Mouse (Mus musculus): ENCODE results near the gene Pi4kb. TPM values are rescaled to one million over a fixed set of nuclear protein-coding genes. Genes with fewer than 3 reads are reported as not detected.

Pi4kb gene
- polyA plus RNA-seq, 1 experiment, result 30.2 TPM

GRCm38 (mm10) chr3:95003273-95003672 is 28.7 kb downstream of the Pi4kb start:
- no peak for DNase-seq (ENCODE audit: low read depth in 1 of 2, low spot score in 2 of 2)
- no peaks in the 10 kb centered on the region for H3K4me1 ChIP-seq (ENCODE audit: control insufficient read depth, insufficient read depth, insufficient read length)
- H3K27ac ChIP-seq (ENCODE audit: insufficient read depth, low read length), result no peak overlapping the region
- H3K4me3 ChIP-seq (ENCODE audit: extremely low read depth, insufficient read depth, insufficient read length), result no peak overlapping the region
- no peak for TF ChIP-seq CTCF (IDR thresholded peaks at IDR 0.05; ENCODE audit: extremely low read depth, insufficient read depth, insufficient read length, insufficient replicate concordance)
- TF ChIP-seq POLR2A (IDR thresholded peaks at IDR 0.05; ENCODE audit: low read depth, low read length), result no peak
- peaks cover 49% of the 10 kb centered on the region for H3K36me3 ChIP-seq (ENCODE audit: control insufficient read depth, insufficient read depth, low read length)
- H3K27me3 ChIP-seq (ENCODE audit: control insufficient read depth, insufficient read depth, low read length), result no peaks in the 10 kb centered on the region

GRCm38 (mm10) chr3:95005651-95006050 is 31.1 kb downstream of the Pi4kb start:
- Histone ChIP-seq H3K27me3 (ENCODE audit: control insufficient read depth, insufficient read depth, low read length) (no peaks in the 10 kb centered on the region), H3K4me1 (ENCODE audit: control insufficient read depth, insufficient read depth, insufficient read length) (no peaks in the 10 kb centered on the region), H3K4me3 (ENCODE audit: extremely low read depth, insufficient read depth, insufficient read length) (no peak overlapping the region), H3K36me3 (ENCODE audit: control insufficient read depth, insufficient read depth, low read length) (peaks cover 54% of the 10 kb centered on the region), H3K27ac (ENCODE audit: insufficient read depth, low read length) (no peak overlapping the region)
- DNase-seq (ENCODE audit: low read depth in 1 of 2, low spot score in 2 of 2), result no peak
- no peak for TF ChIP-seq CTCF (IDR thresholded peaks at IDR 0.05; ENCODE audit: extremely low read depth, insufficient read depth, insufficient read length, insufficient replicate concordance)
- no peak for TF ChIP-seq POLR2A (IDR thresholded peaks at IDR 0.05; ENCODE audit: low read depth, low read length)
- 91% methylated on average over 3 of the region's 3 CpGs for WGBS

GRCm38 (mm10) chr3:95007706-95008105 is 33.2 kb downstream of the Pi4kb start:
- Histone ChIP-seq H3K4me1 (ENCODE audit: control insufficient read depth, insufficient read depth, insufficient read length) (no peaks in the 10 kb centered on the region), H3K36me3 (ENCODE audit: control insufficient read depth, insufficient read depth, low read length) (peaks cover 57% of the 10 kb centered on the region)
- WGBS, result 83% methylated on average over 9 of the region's 9 CpGs

GRCm38 (mm10) chr3:95010396-95010795 is 35.9 kb downstream of the Pi4kb start:
- peaks cover 10% of the 10 kb centered on the region; the same call in 1 of the 2 replicates for H3K4me1 ChIP-seq (ENCODE audit: control insufficient read depth, insufficient read depth, insufficient read length)
- WGBS, result 92% methylated on average over 7 of the region's 7 CpGs
- no peak for TF ChIP-seq POLR2A (IDR thresholded peaks at IDR 0.05; ENCODE audit: low read depth, low read length)
- TF ChIP-seq CTCF (IDR thresholded peaks at IDR 0.05; ENCODE audit: extremely low read depth, insufficient read depth, insufficient read length, insufficient replicate concordance), result no peak
- H3K4me3 ChIP-seq (ENCODE audit: extremely low read depth, insufficient read depth, insufficient read length), result no peak overlapping the region
- no peak for DNase-seq (ENCODE audit: low read depth in 1 of 2, low spot score in 2 of 2)
- H3K36me3 ChIP-seq (ENCODE audit: control insufficient read depth, insufficient read depth, low read length), result peaks cover 45% of the 10 kb centered on the region
- no peak overlapping the region for H3K27ac ChIP-seq (ENCODE audit: insufficient read depth, low read length)
- H3K27me3 ChIP-seq (ENCODE audit: control insufficient read depth, insufficient read depth, low read length), result no peaks in the 10 kb centered on the region

More at GRCm38 (mm10) chr3:95007706-95008105, 33.2 kb downstream of the Pi4kb start:
- Histone ChIP-seq H3K4me3 (ENCODE audit: extremely low read depth, insufficient read depth, insufficient read length) (no peak overlapping the region), H3K27me3 (ENCODE audit: control insufficient read depth, insufficient read depth, low read length) (no peaks in the 10 kb centered on the region), H3K27ac (ENCODE audit: insufficient read depth, low read length) (no peak overlapping the region)
- DNase-seq (ENCODE audit: low read depth in 1 of 2, low spot score in 2 of 2), result no peak
- TF ChIP-seq CTCF (IDR thresholded peaks at IDR 0.05; ENCODE audit: extremely low read depth, insufficient read depth, insufficient read length, insufficient replicate concordance), result no peak

GRCm38 (mm10) chr3:95012982-95013381 is 38.5 kb downstream of the Pi4kb start:
- Histone ChIP-seq H3K27me3 (ENCODE audit: control insufficient read depth, insufficient read depth, low read length) (no peaks in the 10 kb centered on the region), H3K4me3 (ENCODE audit: extremely low read depth, insufficient read depth, insufficient read length) (no peak overlapping the region), H3K27ac (ENCODE audit: insufficient read depth, low read length) (no peak overlapping the region), H3K36me3 (ENCODE audit: control insufficient read depth, insufficient read depth, low read length) (peaks cover 29% of the 10 kb centered on the region), H3K4me1 (ENCODE audit: control insufficient read depth, insufficient read depth, insufficient read length) (peaks cover 14% of the 10 kb centered on the region; the same call in 1 of the 2 replicates)
- WGBS, result 98% methylated on average over 3 of the region's 3 CpGs
- TF ChIP-seq CTCF (IDR thresholded peaks at IDR 0.05; ENCODE audit: extremely low read depth, insufficient read depth, insufficient read length, insufficient replicate concordance) (no peak), POLR2A (IDR thresholded peaks at IDR 0.05; ENCODE audit: low read depth, low read length) (no peak)
- DNase-seq (ENCODE audit: low read depth in 1 of 2, low spot score in 2 of 2), result no peak

- Histone ChIP-seq H3K27ac (ENCODE audit: insufficient read depth, low read length) (no peak overlapping the region), H3K27me3 (ENCODE audit: control insufficient read depth, insufficient read depth, low read length) (no peaks in the 10 kb centered on the region), H3K4me3 (ENCODE audit: extremely low read depth, insufficient read depth, insufficient read length) (peak overlapping the region; percentile 90; the same call in 1 of the 2 replicates), H3K4me1 (ENCODE audit: control insufficient read depth, insufficient read depth, insufficient read length) (peaks cover 14% of the 10 kb centered on the region; the same call in 1 of the 2 replicates), H3K36me3 (ENCODE audit: control insufficient read depth, insufficient read depth, low read length) (peaks cover 24% of the 10 kb centered on the region)
- no peak for DNase-seq (ENCODE audit: low read depth in 1 of 2, low spot score in 2 of 2)
- no peak for TF ChIP-seq POLR2A (IDR thresholded peaks at IDR 0.05; ENCODE audit: low read depth, low read length)
- TF ChIP-seq CTCF (IDR thresholded peaks at IDR 0.05; ENCODE audit: extremely low read depth, insufficient read depth, insufficient read length, insufficient replicate concordance), result no peak
- 40% methylated on average over 13 of the region's 13 CpGs for WGBS
Observed at GRCm38 (mm10) chr3:95013699-95014427, 39.3 kb downstream of the Pi4kb start.

Measured in spleen, adult 2 months (tissue).